Mouse (Mus musculus): ENCODE data around the gene Olfr288.

Olfr288 gene

GRCm38 (mm10) chr15:98195442-98195841, at the start of gene Olfr288:
Gene Olfr288 (minus strand): TSS chr15:98195542.
- DNase-seq (ENCODE audit: low spot score in 2 of 2), result no peak

GRCm38 (mm10) chr15:98235442-98235841, 40.1 kb upstream of the Olfr288 start:
- no peak for DNase-seq (ENCODE audit: low spot score in 2 of 2)

- no peak for DNase-seq (ENCODE audit: low spot score in 2 of 2)
These were observed 39.0 kb upstream of the Olfr288 start, which contains the start of gene Olfr286 for GRCm38 (mm10) chr15:98234350-98234749. Gene Olfr286 (minus strand): TSS chr15:98234450.

GRCm38 (mm10) chr15:98226096-98226495, 30.8 kb upstream of the Olfr288 start:
- no peak for DNase-seq (ENCODE audit: low spot score in 2 of 2)

- no peak for DNase-seq (ENCODE audit: low spot score in 2 of 2)
These were observed 30.3 kb upstream of the Olfr288 start for GRCm38 (mm10) chr15:98225610-98226009.

- no peak for DNase-seq (ENCODE audit: low spot score in 2 of 2)
These were observed 27.0 kb upstream of the Olfr288 start for GRCm38 (mm10) chr15:98222377-98222776.

GRCm38 (mm10) chr15:98220877-98221276, 25.5 kb upstream of the Olfr288 start, which contains the start of the genes Gm44579 and Olfr287:
Gene Gm44579 (minus strand): TSS chr15:98220977.
Gene Olfr287 (minus strand): TSS chr15:98221056.
- peak in 1 of 2 experiments; percentile 2 for DNase-seq (ENCODE audit: low spot score in 2 of 2)

GRCm38 (mm10) chr15:98214130-98214529, 18.8 kb upstream of the Olfr288 start:
- DNase-seq (ENCODE audit: low spot score in 2 of 2), result no peak

GRCm38 (mm10) chr15:98213336-98213870, 18.1 kb upstream of the Olfr288 start:
- DNase-seq (ENCODE audit: low spot score in 2 of 2), result no peak

GRCm38 (mm10) chr15:98209676-98210075, 14.3 kb upstream of the Olfr288 start:
- no peak for DNase-seq (ENCODE audit: low spot score in 2 of 2)

- DNase-seq (ENCODE audit: low spot score in 2 of 2), result no peak
These were observed 10.9 kb downstream of the Olfr288 start for GRCm38 (mm10) chr15:98184456-98184855.

GRCm38 (mm10) chr15:98181856-98182570, 13.3 kb downstream of the Olfr288 start:
- DNase-seq (ENCODE audit: low spot score in 2 of 2), result no peak

- DNase-seq (ENCODE audit: low spot score in 2 of 2), result peak; percentile 91 to 97
These were observed 14.1 kb downstream of the Olfr288 start for GRCm38 (mm10) chr15:98181132-98181711.

GRCm38 (mm10) chr15:98180567-98181131, 14.7 kb downstream of the Olfr288 start:
- no peak for DNase-seq (ENCODE audit: low spot score in 2 of 2)

- DNase-seq (ENCODE audit: low spot score in 2 of 2), result no peak
These were observed 18.0 kb downstream of the Olfr288 start for GRCm38 (mm10) chr15:98177320-98177719.

GRCm38 (mm10) chr15:98173821-98174220, 21.5 kb downstream of the Olfr288 start:
- peak; percentile 81 to 89 for DNase-seq (ENCODE audit: low spot score in 2 of 2)

GRCm38 (mm10) chr15:98172113-98172512, 23.2 kb downstream of the Olfr288 start:
- DNase-seq (ENCODE audit: low spot score in 2 of 2), result no peak

- no peak for DNase-seq (ENCODE audit: low spot score in 2 of 2)
These were observed 24.4 kb downstream of the Olfr288 start for GRCm38 (mm10) chr15:98170917-98171316.

- peak; percentile 63 for DNase-seq (ENCODE audit: low spot score in 2 of 2)
These were observed 25.0 kb downstream of the Olfr288 start for GRCm38 (mm10) chr15:98170365-98170764.

- DNase-seq (ENCODE audit: low spot score in 2 of 2), result no peak
These were observed 26.7 kb downstream of the Olfr288 start for GRCm38 (mm10) chr15:98168622-98169004.

- peak; percentile 87 to 90 for DNase-seq (ENCODE audit: low spot score in 2 of 2)
These were observed 27.4 kb downstream of the Olfr288 start for GRCm38 (mm10) chr15:98167645-98168621.

Measured in right cerebral cortex, postnatal 36 days (tissue).